Mouse (Mus musculus): Measurements from ENCODE around the gene Rapgef5. TPM values are rescaled to one million over a fixed set of nuclear protein-coding genes. Genes with fewer than 3 reads are reported as not detected.

Rapgef5 gene
- total and polyA plus RNA-seq, 3 experiments = 4.2 to 6.8 (median 4.8) TPM

DNA sequence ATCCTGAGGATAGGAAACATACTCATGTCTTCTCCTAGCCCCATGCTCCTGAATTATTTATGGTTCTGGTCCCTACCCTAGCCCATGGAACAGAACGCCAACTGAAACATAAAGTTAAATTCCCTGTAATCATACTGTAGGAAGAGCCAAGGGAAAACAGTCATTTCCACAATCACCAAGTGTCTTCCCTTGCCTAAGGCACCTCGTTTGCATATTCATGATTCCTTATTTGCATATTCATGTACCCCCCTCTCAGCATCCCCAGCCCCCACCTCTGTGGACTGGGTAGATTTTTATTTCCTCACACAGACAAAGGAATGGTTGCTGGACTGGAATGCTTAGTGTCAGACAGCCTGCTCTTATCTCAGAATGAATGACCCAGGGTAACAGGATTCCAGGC is 220.6 kb downstream of the Rapgef5 start:
- Histone ChIP-seq H3K4me1 (ENCODE audit: control insufficient read depth in 1 of 2, insufficient read depth in 2 of 2) (peaks cover 4 to 24% of the 10 kb centered on the region in 2 experiments; a peak in 3 of 4 replicates), H3K27me3 (replicated peaks) (no peaks in the 10 kb centered on the region), H3K4me2 (ENCODE audit: insufficient read depth, low read depth, poor library complexity, severe bottlenecking) (no peak overlapping the region), H3K27ac (ENCODE audit: insufficient read depth, low read depth) (no peak overlapping the region), H3K9me3 (replicated peaks; ENCODE audit: low read length) (no peaks in the 10 kb centered on the region), H3K4me3 (replicated peaks in 1 of 3; ENCODE audit: low read depth in 2 of 3, low read length in 2 of 3, poor library complexity in 1 of 3) (no peak overlapping the region), H3K79me2 (replicated peaks; ENCODE audit: control insufficient read depth, extremely low read depth, insufficient read depth, poor library complexity, severe bottlenecking) (no peaks in the 10 kb centered on the region), H3K9ac (ENCODE audit: insufficient read depth, low read depth) (no peak overlapping the region), H3K36me3 (replicated peaks in 1 of 2; ENCODE audit: control insufficient read depth in 1 of 2, insufficient read depth in 1 of 2, low read length in 1 of 2) (peaks cover 0 to 16% of the 10 kb centered on the region in 2 experiments)
- DNase-seq (ENCODE audit: extremely low read depth) = peak; percentile 27
- in situ Hi-C loops (cut with MboI; ENCODE audit: low pct_ligation_motif_present, low pct_unique_long_range_greater_than_20kb, low sequenced_read_pairs) (no loop called here), dilution Hi-C loops (cut with MboI; ENCODE audit: extremely low pct_ligation_motif_present, extremely low pct_unique_long_range_greater_than_20kb, low sequenced_read_pairs) (no loop called here)
- TF ChIP-seq POLR2AphosphoS2 (IDR thresholded peaks at IDR 0.05; ENCODE audit: low read depth, low read length) = no peak
- TF ChIP-seq ETS1 (conservative IDR thresholded peaks at IDR 0.05; ENCODE audit: low read depth, low read length) = no peak
- no peak for TF ChIP-seq USF1 (IDR thresholded peaks at IDR 0.05; ENCODE audit: low read depth, low read length)
- no peak for TF ChIP-seq JUND (conservative IDR thresholded peaks at IDR 0.05; ENCODE audit: low read depth, low read length)
- no peak for TF ChIP-seq KAT2A (IDR thresholded peaks at IDR 0.05; ENCODE audit: insufficient replicate concordance, low read length)
- TF ChIP-seq BHLHE40 (IDR thresholded peaks at IDR 0.05; ENCODE audit: low read depth, low read length) = no peak
- no peak for TF ChIP-seq POLR2A (IDR thresholded peaks at IDR 0.05; ENCODE audit: low read depth, low read length)
- TF ChIP-seq MAZ (IDR thresholded peaks at IDR 0.05; ENCODE audit: low read depth, low read length) = no peak
- no peak for TF ChIP-seq ZC3H11A (IDR thresholded peaks at IDR 0.05; ENCODE audit: low read depth, low read length)
- no peak for TF ChIP-seq TBP (conservative IDR thresholded peaks at IDR 0.05; ENCODE audit: low read depth, low read length)
- TF ChIP-seq CTCF (conservative IDR thresholded peaks at IDR 0.05 in 1 of 2, IDR thresholded peaks at IDR 0.05 in 1 of 2; ENCODE audit: low read depth in 2 of 2, low read length in 2 of 2) = no peak

DNA sequence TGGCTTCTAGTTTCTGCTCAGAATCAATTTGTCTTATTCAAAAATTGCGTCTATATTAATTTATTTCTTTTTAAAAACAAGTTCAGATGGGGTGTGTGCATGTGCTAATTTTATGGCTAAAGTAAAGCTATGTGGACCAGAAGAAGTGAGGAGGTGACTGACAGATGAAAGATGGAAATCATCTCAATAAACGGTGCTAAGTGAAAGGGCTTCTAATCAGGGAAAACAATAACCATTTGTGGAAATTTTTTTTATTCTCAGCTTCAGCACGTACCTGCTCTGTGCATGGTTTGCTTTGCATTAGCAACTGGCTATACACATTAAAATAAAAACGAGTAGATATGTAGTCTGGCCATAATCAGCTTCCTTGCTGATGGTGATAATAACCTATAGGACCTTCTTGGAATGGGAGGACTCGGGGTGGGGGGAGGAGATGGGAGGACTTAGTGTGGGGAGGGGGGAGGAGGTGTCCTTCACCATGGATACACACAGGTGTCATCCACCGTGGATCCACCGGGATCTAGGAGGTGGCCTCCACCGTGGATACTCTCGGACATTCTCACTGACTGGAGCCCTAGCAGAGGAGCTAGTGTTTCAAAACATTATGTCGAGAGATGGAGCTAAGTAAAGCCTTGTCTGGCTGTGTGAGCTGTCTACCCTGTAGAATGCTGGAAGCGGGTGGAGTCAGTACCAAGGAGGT is 221.2 kb downstream of the Rapgef5 start:
- H3K79me2 ChIP-seq (replicated peaks; ENCODE audit: control insufficient read depth, extremely low read depth, insufficient read depth, poor library complexity, severe bottlenecking) = no peaks in the 10 kb centered on the region
- peaks cover 4 to 24% of the 10 kb centered on the region in 2 experiments; a peak in 3 of 4 replicates for H3K4me1 ChIP-seq (ENCODE audit: control insufficient read depth in 1 of 2, insufficient read depth in 2 of 2)
- TF ChIP-seq ELF1 (IDR thresholded peaks at IDR 0.05; ENCODE audit: low read depth, low read length) (no peak), USF2 (conservative IDR thresholded peaks at IDR 0.05; ENCODE audit: low read depth, low read length) (no peak), SMC3 (IDR thresholded peaks at IDR 0.05; ENCODE audit: low read depth, low read length) (no peak)
- H3K27ac ChIP-seq (ENCODE audit: insufficient read depth, low read depth) = no peak overlapping the region
- H3K36me3 ChIP-seq (replicated peaks in 1 of 2; ENCODE audit: control insufficient read depth in 1 of 2, insufficient read depth in 1 of 2, low read length in 1 of 2) = peaks cover 0 to 16% of the 10 kb centered on the region in 2 experiments
- in situ Hi-C loops (cut with MboI; ENCODE audit: low pct_ligation_motif_present, low pct_unique_long_range_greater_than_20kb, low sequenced_read_pairs) = no loop called here
- no peak overlapping the region for H3K9ac ChIP-seq (ENCODE audit: insufficient read depth, low read depth)
- no peak overlapping the region for H3K4me2 ChIP-seq (ENCODE audit: insufficient read depth, low read depth, poor library complexity, severe bottlenecking)
- no peak overlapping the region for H3K4me3 ChIP-seq (replicated peaks in 1 of 3; ENCODE audit: low read depth in 2 of 3, low read length in 2 of 3, poor library complexity in 1 of 3)
- H3K27me3 ChIP-seq (replicated peaks) = no peaks in the 10 kb centered on the region
- H3K9me3 ChIP-seq (replicated peaks; ENCODE audit: low read length) = no peaks in the 10 kb centered on the region
- no peak for DNase-seq (ENCODE audit: extremely low read depth)
- dilution Hi-C loops (cut with MboI; ENCODE audit: extremely low pct_ligation_motif_present, extremely low pct_unique_long_range_greater_than_20kb, low sequenced_read_pairs) = no loop called here

DNA sequence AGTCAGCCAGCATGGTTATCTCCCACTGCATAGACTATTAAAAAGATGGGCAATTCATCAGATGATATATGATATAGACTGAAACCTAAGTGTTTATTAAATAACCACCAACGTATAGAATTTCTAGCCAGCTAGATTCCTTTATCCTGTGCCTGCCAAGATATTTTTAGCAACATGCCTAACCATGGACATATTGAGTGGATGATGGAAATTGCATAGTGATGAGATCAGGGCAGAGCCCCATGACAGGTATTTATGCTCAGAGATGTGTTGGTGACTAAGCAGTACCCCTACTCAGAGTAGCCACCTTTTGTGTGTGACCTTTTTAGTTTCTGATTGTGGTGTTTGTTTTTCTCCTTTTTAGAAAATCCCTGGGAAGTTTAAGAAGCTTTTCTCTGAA is 226.2 kb downstream of the Rapgef5 start:
- Histone ChIP-seq H3K4me1 (ENCODE audit: control insufficient read depth in 1 of 2, insufficient read depth in 2 of 2) (no peaks in the 10 kb centered on the region), H3K36me3 (replicated peaks in 1 of 2; ENCODE audit: control insufficient read depth in 1 of 2, insufficient read depth in 1 of 2, low read length in 1 of 2) (peaks cover 7 to 37% of the 10 kb centered on the region in 2 experiments), H3K4me3 (replicated peaks in 1 of 3; ENCODE audit: low read depth in 2 of 3, low read length in 2 of 3, poor library complexity in 1 of 3) (no peak overlapping the region), H3K4me2 (ENCODE audit: insufficient read depth, low read depth, poor library complexity, severe bottlenecking) (no peak overlapping the region), H3K27ac (ENCODE audit: insufficient read depth, low read depth) (no peak overlapping the region), H3K27me3 (replicated peaks) (no peaks in the 10 kb centered on the region), H3K79me2 (replicated peaks; ENCODE audit: control insufficient read depth, extremely low read depth, insufficient read depth, poor library complexity, severe bottlenecking) (no peaks in the 10 kb centered on the region), H3K9me3 (replicated peaks; ENCODE audit: low read length) (no peaks in the 10 kb centered on the region), H3K9ac (ENCODE audit: insufficient read depth, low read depth) (no peak overlapping the region)
- no peak for DNase-seq (ENCODE audit: extremely low read depth)
- dilution Hi-C loops (cut with MboI; ENCODE audit: extremely low pct_ligation_motif_present, extremely low pct_unique_long_range_greater_than_20kb, low sequenced_read_pairs) = no loop called here
- in situ Hi-C loops (cut with MboI; ENCODE audit: low pct_ligation_motif_present, low pct_unique_long_range_greater_than_20kb, low sequenced_read_pairs) = no loop called here
- no peak for TF ChIP-seq CHD2 (IDR thresholded peaks at IDR 0.05; ENCODE audit: low read length)
- no peak for TF ChIP-seq JUND (conservative IDR thresholded peaks at IDR 0.05; ENCODE audit: low read depth, low read length)
- no peak for TF ChIP-seq ZKSCAN1 (IDR thresholded peaks at IDR 0.05; ENCODE audit: borderline replicate concordance, low read depth, low read length)
- TF ChIP-seq GABPA (IDR thresholded peaks at IDR 0.05; ENCODE audit: insufficient replicate concordance, low read depth, low read length) = no peak
- no peak for TF ChIP-seq USF1 (IDR thresholded peaks at IDR 0.05; ENCODE audit: low read depth, low read length)
- no peak for TF ChIP-seq NELFE (IDR thresholded peaks at IDR 0.05; ENCODE audit: low read depth, low read length)
- no peak for TF ChIP-seq MAFK (IDR thresholded peaks at IDR 0.05; ENCODE audit: insufficient replicate concordance, low read length)
- no peak for TF ChIP-seq MAX (IDR thresholded peaks at IDR 0.05; ENCODE audit: low read length)
- TF ChIP-seq EP300 (IDR thresholded peaks at IDR 0.05; ENCODE audit: low read length) = no peak
- TF ChIP-seq SMC3 (IDR thresholded peaks at IDR 0.05; ENCODE audit: low read depth, low read length) = no peak
- TF ChIP-seq CTCF (conservative IDR thresholded peaks at IDR 0.05 in 1 of 2, IDR thresholded peaks at IDR 0.05 in 1 of 2; ENCODE audit: low read depth in 2 of 2, low read length in 2 of 2) = no peak
- no peak for TF ChIP-seq POLR2AphosphoS2 (IDR thresholded peaks at IDR 0.05; ENCODE audit: low read depth, low read length)
- no peak for TF ChIP-seq HCFC1 (IDR thresholded peaks at IDR 0.05; ENCODE audit: low read depth, low read length)
- TF ChIP-seq MXI1 (IDR thresholded peaks at IDR 0.05; ENCODE audit: low read depth, low read length) = no peak
- TF ChIP-seq E2F4 (IDR thresholded peaks at IDR 0.05; ENCODE audit: insufficient replicate concordance, low read depth, low read length) = no peak

All from CH12.LX (cell line).